Mouse (Mus musculus) forebrain, embryonic 14.5 days (tissue): Measurements from ENCODE around the gene 9530003J23Rik. TPM values are rescaled to one million over a fixed set of nuclear protein-coding genes. Genes with fewer than 3 reads are reported as not detected.
"Not testable (repeated sequence)": the region's sequence is repeated elsewhere in the genome, so short reads cannot be mapped to it uniquely, and the experiment has no call there.

ENCODE experiments used
- ATAC-seq: fragments of 200-750 bp; cut with Nextera tagmentation; 2 replicates; pipeline ENCODE4 v1.8.0; 2017; ENCODE audit warnings: mild to moderate bottlenecking, moderate library complexity
- DNase-seq: peaks from one replicate; pipeline ENCODE4 v3.0.0-alpha.2; 2015; ENCODE audit warnings: low spot score
- H3K27ac ChIP-seq: fragments of 300-500 bp; sonication (generic); 2 replicates; pipeline ENCODE4 v1.5.1; 2014; ENCODE audit warnings: low read depth, mild to moderate bottlenecking, control low read depth, low read length, moderate library complexity
- H3K27me3 ChIP-seq: fragments of 300-500 bp; sonication (generic); replicated peaks from 2 replicates; pipeline ENCODE4 v1.6.1; 2014; ENCODE audit warnings: low read length, control low read depth, mixed read lengths; ENCODE audit not compliant: control insufficient read depth, insufficient read depth
- H3K36me3 ChIP-seq: fragments of 300-500 bp; sonication (generic); 2 replicates; pipeline ENCODE4 v1.6.1; 2014; ENCODE audit warnings: low read length, control low read depth; ENCODE audit not compliant: control insufficient read depth, insufficient read depth
- H3K4me1 ChIP-seq: fragments of 300-500 bp; sonication (generic); 2 replicates; pipeline ENCODE4 v1.6.1; 2014; ENCODE audit warnings: antibody characterized with exemption, low read length, control low read depth; ENCODE audit not compliant: control insufficient read depth, insufficient read depth
- H3K4me2 ChIP-seq: fragments of 300-500 bp; sonication (generic); 2 replicates; pipeline ENCODE4 v1.6.1; 2014; ENCODE audit warnings: mild to moderate bottlenecking, control low read depth, low read length
- H3K4me3 ChIP-seq: fragments of 300-500 bp; sonication (generic); 2 replicates; pipeline ENCODE4 v1.5.1; 2014; ENCODE audit warnings: low read depth, low read length, control low read depth
- H3K9ac ChIP-seq: fragments of 300-500 bp; sonication (generic); 2 replicates; pipeline ENCODE4 v1.6.1; 2014; ENCODE audit warnings: mild to moderate bottlenecking, low read length, control low read depth, moderate library complexity
- H3K9me3 ChIP-seq: fragments of 300-500 bp; sonication (generic); replicated peaks from 2 replicates; pipeline ENCODE4 v1.6.1; 2016; ENCODE audit warnings: low read length, control low read depth, mixed read lengths; ENCODE audit not compliant: control insufficient read depth
- WGBS: fragments of 180-500 bp; shearing (Covaris S2); extraction: QIAGEN DNeasy Blood & Tissue Kit; methylation state at CpG from one replicate; pipeline ENCODE4 v1.1.7; 2014; 5-methylcytosine and 5-hydroxymethylcytosine counted together
- polyA plus RNA-seq: library from polyadenylated mRNA; unstranded; fragments of >200 nt; fragmentation: Nextera tagmentation; extraction: Ambion mirVana; gene quantifications from 2 replicates; pipeline ENCODE4 v1.2.1, GENCODE M21; 2014

The 9530003J23Rik gene
- polyA plus RNA-seq, 1 experiment from 2014 or later: not detected

DNA sequence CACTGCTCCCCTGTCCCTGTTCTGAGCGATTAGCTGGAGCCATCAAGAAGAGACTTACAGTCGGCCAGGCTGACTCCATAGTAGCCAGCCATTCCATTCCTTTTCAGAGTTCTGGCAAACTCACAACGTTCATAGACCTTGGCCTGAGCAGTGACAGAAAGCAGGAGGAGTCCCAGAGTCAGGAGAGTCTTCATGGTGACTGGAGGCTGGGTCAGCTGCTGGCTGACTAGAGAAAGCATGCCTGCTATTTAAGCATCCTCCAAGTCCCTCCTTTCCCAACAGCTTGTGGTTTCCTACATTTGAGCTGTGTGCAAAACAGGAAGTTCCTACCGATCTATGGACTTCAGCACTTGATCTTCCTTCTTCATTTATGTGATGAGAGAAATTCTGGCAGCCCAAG, 43.5 kb upstream of the 9530003J23Rik start, which contains the start of gene Lyz2:
Lyz2 (minus strand) TSS at position 273 of the 400 bp plus-strand sequence.
- H3K4me3 ChIP-seq: no peak within 1 kb of the TSS
- H3K27ac ChIP-seq: no peak within 1 kb of the TSS
- 66% methylated on average over 4 of the region's 4 CpGs for WGBS
- ATAC-seq: no peak
- H3K4me1 ChIP-seq: no peaks in the 10 kb centered on the region
- H3K9ac ChIP-seq: no peak within 1 kb of the TSS
- H3K27me3 ChIP-seq: no peaks in the 10 kb centered on the region
- H3K9me3 ChIP-seq: no peaks in the 10 kb centered on the region
- DNase-seq: no peak
- no peaks in the 10 kb centered on the region for H3K36me3 ChIP-seq
- no peak within 1 kb of the TSS for H3K4me2 ChIP-seq

DNA sequence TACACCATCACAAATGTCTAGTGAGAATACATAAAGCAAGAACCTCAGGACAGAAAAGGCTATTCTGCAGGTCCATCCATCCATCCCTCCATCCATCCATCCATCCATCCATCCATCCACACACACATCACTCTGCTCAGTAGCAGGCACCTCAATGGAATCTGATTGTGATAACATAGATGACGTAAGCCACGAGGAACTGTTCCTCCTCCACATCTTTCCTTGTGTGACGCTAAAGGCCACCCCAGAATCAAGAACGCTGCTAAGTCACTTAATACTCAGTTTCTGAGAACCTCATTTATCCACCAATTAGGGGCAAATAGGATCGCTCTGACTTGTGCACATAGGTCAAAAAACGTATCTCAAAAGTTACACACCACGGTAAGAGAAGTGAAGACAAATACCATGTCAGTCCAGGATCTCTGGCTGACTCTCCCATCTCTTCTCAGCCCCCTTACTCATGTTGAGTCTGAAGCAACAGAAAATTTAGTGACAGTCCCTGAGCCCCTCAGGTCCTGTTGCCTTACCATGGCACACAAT, 42.9 kb upstream of the 9530003J23Rik start:
- no peaks in the 10 kb centered on the region for H3K27me3 ChIP-seq
- no peak overlapping the region for H3K4me3 ChIP-seq
- H3K27ac ChIP-seq: no peak overlapping the region
- H3K4me1 ChIP-seq: no peaks in the 10 kb centered on the region
- no peak overlapping the region for H3K9ac ChIP-seq
- ATAC-seq: no peak
- no peak overlapping the region for H3K4me2 ChIP-seq
- no peaks in the 10 kb centered on the region for H3K36me3 ChIP-seq
- DNase-seq: no peak
- 88% methylated on average over 7 of the region's 7 CpGs for WGBS
- no peaks in the 10 kb centered on the region for H3K9me3 ChIP-seq

DNA sequence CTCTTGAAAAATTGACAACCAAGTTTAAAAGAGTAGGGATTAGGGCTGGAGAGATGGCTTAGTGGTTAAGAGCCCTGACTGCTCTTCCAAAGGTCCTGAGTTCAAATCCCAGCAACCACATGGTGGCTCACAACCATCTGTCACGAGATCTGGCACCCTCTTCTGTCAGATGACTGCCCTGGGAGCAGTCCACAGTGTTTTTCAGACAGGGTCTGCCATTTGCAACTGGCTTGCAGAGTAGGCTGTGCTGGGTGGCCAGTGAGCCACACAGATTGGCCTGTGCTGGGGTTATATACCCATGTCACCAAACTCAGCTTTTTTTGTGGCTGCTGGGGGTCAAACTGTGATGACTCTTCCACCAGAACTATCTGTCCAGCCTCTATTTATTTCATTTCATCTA, 41.5 kb upstream of the 9530003J23Rik start:
- Histone ChIP-seq H3K4me2 (no peak overlapping the region), H3K9me3 (no peaks in the 10 kb centered on the region), H3K4me1 (no peaks in the 10 kb centered on the region), H3K9ac (no peak overlapping the region), H3K27ac (no peak overlapping the region), H3K36me3 (no peaks in the 10 kb centered on the region), H3K27me3 (no peaks in the 10 kb centered on the region), H3K4me3 (no peak overlapping the region)
- DNase-seq (no peak), ATAC-seq (no peak)
- WGBS: 56% methylated on average over 1 of the region's 1 CpGs

DNA sequence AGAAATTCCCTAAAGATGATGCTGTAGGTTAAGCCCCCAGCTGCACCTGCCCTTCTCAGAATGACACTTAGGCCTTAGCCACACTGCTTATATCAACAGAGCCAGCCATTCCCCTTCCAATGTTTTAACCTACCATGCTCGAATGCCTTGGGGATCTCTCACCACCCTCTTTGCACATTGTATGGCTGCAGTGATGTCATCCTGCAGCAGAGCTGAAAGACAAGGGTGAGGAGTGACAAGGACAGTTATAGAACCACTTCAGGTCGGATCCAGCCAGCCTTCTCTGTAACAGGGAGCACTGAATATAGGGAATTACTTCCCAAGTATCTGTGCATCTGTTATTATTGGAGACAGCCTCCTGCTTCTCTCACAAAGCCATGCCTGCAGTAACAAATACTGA, 40.0 kb upstream of the 9530003J23Rik start:
- not testable (repeated sequence) for H3K4me2 ChIP-seq, DNase-seq, H3K4me3 ChIP-seq, H3K27me3 ChIP-seq, H3K4me1 ChIP-seq, H3K9ac ChIP-seq, H3K9me3 ChIP-seq, H3K27ac ChIP-seq, ATAC-seq, H3K36me3 ChIP-seq
- 58% methylated on average over 2 of the region's 2 CpGs for WGBS

DNA sequence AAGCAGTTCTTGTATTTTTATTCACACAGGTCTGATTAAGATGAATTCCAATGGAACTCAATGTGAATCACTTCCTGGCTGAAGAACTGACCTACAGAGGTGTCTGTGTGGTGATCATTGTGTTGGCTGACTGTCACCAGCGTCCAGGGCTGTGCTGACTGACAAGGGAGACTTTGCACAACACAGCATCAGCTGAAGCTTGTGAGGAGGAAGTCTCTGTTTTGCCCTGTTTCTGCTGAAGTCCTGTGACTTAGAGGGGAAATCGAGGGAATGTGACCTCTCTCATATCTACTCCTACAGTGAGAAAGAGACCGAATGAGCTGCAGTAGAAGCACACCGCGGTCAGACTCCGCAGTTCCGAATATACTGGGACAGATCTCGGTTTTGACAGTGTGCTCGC, 39.3 kb upstream of the 9530003J23Rik start:
- not testable (repeated sequence) for DNase-seq, H3K4me1 ChIP-seq, H3K27ac ChIP-seq, ATAC-seq, H3K27me3 ChIP-seq, H3K4me2 ChIP-seq, H3K9ac ChIP-seq, H3K36me3 ChIP-seq, H3K9me3 ChIP-seq, H3K4me3 ChIP-seq
- 83% methylated on average over 9 of the region's 9 CpGs for WGBS

DNA sequence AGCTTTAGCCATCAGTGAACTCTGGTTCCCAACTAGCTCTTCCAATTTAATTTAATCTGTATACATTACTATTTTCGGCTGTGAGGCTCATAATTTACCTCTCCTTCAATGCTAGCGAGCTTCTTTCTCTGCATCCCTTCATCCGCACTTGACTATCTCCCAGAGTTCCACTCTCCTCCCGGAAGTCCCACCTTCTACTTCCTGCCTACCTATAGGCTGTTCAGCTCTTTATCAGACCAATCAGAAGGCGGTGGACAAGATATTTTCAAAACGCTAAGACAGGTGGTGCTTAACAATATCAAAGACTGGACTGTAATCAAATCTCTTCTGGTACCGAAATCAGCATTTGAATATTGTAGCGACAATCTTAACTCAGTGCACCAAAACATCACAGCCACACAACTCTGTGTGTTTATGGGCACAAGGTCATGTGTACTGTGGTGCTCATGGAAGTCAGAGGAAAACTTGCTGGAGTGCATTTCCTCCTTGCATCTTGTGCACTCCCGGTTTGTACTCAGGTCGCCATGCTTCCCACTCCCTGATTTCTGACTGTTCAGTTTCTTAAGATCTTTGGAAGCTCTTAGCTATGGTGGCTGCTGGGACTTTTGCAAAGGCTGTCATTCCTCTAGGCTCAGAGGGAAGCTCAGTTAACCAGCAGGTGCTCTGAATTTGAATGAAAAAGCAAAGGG, 37.3 kb upstream of the 9530003J23Rik start:
- ATAC-seq (no peak), DNase-seq (no peak)
- H3K4me2 ChIP-seq: no peak overlapping the region
- H3K27ac ChIP-seq: no peak overlapping the region
- H3K9me3 ChIP-seq: no peaks in the 10 kb centered on the region
- 85% methylated on average over 10 of the region's 10 CpGs for WGBS
- H3K27me3 ChIP-seq: no peaks in the 10 kb centered on the region
- no peak overlapping the region for H3K9ac ChIP-seq
- H3K36me3 ChIP-seq: no peaks in the 10 kb centered on the region
- H3K4me3 ChIP-seq: no peak overlapping the region
- no peaks in the 10 kb centered on the region for H3K4me1 ChIP-seq

DNA sequence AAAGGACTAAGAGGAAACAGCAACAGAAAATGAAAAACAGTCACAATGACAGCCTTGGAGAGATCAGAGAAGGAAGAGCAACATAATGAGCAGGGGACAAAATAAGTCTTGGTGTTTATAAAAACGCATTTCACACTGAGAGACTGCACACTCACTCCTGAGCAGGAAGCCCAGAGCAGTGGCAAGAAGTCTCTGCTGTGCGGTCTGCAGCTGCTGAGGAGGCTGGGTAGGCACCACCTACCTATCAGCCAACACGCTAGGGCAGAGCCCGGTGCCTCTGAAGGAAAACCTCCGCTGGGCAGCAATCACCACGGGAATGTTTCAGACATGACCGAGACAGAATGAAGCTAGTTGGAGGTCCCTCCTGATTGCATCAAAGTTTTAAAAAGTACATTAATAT, 36.1 kb upstream of the 9530003J23Rik start:
- not testable (repeated sequence) for ATAC-seq, H3K27me3 ChIP-seq, H3K4me2 ChIP-seq, DNase-seq, H3K27ac ChIP-seq, H3K9me3 ChIP-seq, H3K36me3 ChIP-seq, H3K9ac ChIP-seq, H3K4me3 ChIP-seq, H3K4me1 ChIP-seq
- 97% methylated on average over 3 of the region's 7 CpGs for WGBS

DNA sequence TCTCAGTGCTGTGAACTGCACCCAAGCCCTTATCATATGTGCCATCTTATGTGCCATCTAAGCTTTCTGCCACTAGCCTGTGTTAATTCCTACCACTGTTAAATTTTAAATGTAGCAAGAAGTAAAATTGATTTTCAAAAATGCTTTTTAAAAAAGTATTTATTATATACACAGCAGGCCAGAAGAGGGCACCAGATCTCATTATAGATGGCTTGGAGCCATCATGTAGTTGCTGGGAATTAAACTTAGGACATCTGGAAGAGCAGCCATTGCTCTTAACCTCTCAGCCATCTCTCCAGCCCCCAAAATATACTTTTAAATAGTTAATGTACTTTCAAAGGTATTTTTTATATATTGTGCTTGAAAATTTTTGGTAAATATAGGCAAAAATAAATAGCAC, 33.5 kb upstream of the 9530003J23Rik start:
- H3K36me3 ChIP-seq: no peaks in the 10 kb centered on the region
- H3K9ac ChIP-seq: no peak overlapping the region
- no peak overlapping the region for H3K4me2 ChIP-seq
- no peaks in the 10 kb centered on the region for H3K9me3 ChIP-seq
- no peak overlapping the region for H3K4me3 ChIP-seq
- H3K4me1 ChIP-seq: no peaks in the 10 kb centered on the region
- no peaks in the 10 kb centered on the region for H3K27me3 ChIP-seq
- H3K27ac ChIP-seq: no peak overlapping the region
- peak; percentile 27 for DNase-seq
- ATAC-seq: no peak

DNA sequence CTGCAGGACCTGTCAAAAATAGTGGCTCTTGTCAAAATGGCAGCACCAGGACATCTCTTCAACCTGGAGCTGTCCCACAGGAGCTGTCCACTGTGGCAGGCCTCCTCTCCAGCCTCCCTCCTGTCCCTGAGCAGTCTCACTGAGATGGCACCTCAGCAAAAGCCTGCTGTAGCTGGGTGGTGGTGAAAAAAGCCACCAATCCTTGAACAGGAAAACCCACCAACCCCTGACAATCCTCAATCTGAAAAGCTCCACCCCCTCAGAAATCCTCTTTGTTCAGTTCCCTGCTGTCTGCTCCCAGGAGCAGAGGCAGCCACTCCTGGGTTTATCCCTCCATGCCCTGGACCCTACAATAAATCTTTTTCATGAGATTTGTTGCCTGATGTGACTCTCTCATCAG, 21.4 kb upstream of the 9530003J23Rik start:
- no peak overlapping the region for H3K4me2 ChIP-seq
- H3K4me1 ChIP-seq: no peaks in the 10 kb centered on the region
- ATAC-seq (0 out of 2 replicates have a peak, but pooled peaks have one; percentile 29), DNase-seq (peak; percentile 14)
- no peaks in the 10 kb centered on the region for H3K36me3 ChIP-seq
- H3K4me3 ChIP-seq: no peak overlapping the region
- no peaks in the 10 kb centered on the region for H3K9me3 ChIP-seq
- H3K27me3 ChIP-seq: no peaks in the 10 kb centered on the region
- no peak overlapping the region for H3K9ac ChIP-seq
- no peak overlapping the region for H3K27ac ChIP-seq
